Mouse (Mus musculus) mature B cell (primary cell): Measurements from ENCODE around the gene Pcp4l1.
"Not testable (repeated sequence)": the region's sequence is repeated elsewhere in the genome, so short reads cannot be mapped to it uniquely, and the experiment has no call there.

Experiments used
- in situ Hi-C: fragments of 300-500 bp; cut with MboI; formaldehyde crosslinking; loops from 2 replicates; pipeline ENCODE4 v1.14.3; 2019

Pcp4l1 gene

DNA sequence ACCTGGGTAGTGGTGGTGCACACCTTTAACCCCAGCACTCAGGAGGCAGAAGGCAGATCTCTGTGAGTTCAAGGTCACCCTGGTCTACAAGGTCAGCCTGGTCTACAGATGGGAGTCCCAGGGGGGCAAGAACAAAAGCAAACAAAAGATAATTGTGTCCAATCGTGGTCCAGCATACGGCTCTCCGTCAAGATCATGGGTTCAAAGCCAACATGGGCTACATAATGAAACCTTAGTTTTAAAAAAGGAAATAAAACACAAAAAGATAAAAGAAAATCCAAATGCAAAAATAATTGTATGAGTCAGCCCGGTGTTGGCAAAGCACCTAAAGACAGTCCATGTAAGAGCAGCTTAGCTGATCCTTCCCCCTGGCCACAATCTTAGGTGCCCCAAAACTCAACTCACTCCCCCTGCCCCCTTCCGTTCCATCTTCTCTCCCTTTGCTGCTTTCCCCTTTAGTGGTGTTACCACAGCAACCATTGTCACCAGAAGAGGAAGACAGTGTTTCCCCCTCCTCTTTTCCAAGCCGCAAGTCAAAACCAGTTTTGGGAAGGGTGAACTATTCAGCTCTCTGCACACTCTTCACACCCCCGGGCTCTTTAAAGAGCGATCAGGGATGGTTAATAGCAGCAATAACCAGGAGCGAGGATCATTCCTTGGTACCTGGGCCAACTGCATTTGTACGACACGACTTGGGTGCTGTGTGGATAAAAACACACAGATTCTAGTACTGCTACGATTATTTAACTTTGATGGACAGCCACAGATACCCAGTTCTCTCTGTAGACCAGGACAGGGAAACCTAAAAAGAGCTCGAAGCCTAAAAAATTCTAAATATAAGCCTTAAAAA lies 8.0 kb downstream of the Pcp4l1 start:
- in situ Hi-C loops = no loop called here

DNA sequence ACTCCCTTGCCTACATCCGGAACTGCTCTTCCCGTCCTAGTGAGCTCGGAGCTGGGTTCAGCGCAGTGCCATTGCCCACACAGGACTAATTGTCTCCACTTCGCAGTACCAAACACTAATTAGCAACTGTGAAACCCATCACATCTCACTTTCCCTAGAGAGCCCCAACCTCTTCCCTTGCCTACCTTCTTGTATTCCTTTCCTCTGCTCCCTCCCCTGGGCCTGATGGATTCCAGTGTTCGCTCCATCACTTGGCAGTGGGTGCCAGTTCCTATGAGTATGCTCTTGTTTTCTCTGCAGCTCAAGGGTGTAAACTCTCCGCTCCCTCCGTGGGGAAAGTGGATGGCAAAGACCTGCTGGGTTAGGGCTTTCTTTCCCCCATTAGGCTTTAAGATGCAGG lies 10.4 kb downstream of the Pcp4l1 start:
- in situ Hi-C loops = no loop called here

DNA sequence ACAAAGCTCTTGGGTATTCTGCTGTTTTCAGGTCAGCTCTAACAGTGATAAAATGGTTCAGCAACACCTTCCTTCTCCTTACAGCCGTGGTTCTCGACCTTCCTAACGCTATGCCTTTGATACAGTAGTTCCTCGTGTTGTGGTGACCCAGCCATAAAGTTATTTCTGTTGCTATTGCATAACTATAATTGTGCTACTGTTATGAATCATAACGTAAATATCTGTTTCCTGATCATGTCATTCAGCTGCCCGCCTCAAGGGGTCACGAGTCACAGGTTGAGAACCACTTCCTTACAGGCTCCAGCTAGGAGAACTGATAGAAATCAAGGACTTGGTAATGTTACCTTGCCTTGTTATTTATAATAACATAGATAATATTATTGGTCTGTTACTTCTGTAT lies 11.8 kb downstream of the Pcp4l1 start:
- in situ Hi-C loops = no loop called here

DNA sequence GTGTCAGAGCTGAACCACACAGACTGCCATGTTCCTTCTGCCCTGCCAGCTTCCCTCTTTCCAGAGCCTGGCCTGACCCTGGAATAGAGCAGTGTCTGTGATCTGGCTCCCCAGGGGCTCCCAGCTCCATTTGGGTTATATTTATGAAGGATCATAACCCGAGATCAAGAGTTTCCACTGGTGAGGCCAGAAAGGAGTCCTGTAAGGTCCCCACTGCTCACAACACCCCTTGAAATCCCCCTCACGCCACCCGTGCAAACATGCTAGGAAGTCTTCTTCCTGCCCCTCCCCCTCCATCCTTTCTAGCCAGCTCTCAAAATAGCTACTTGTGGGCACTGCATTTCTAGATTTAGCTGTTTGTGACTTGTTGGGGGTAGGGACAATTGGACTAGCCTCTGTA lies 12.4 kb downstream of the Pcp4l1 start:
- in situ Hi-C loops = no loop called here

DNA sequence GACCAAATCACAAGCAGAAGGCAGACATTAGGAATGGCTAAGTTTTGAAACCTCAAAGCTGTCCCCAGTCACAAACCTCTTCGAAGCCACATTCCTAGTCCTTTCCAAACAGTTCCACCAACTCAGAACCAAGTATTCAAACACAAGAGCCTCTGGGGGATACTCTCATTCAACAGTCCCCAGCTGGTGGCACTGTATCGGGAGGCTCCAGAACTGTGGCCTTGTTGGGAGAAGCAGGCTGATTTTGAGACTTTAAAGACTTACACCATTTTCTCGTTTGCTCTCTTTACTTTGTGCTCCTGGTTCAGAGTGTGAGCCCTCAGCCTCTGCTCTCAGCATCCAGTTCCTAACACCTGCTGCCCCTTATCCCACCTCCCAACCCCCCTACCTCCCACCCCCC lies 13.0 kb downstream of the Pcp4l1 start:
- in situ Hi-C loops = no loop called here

DNA sequence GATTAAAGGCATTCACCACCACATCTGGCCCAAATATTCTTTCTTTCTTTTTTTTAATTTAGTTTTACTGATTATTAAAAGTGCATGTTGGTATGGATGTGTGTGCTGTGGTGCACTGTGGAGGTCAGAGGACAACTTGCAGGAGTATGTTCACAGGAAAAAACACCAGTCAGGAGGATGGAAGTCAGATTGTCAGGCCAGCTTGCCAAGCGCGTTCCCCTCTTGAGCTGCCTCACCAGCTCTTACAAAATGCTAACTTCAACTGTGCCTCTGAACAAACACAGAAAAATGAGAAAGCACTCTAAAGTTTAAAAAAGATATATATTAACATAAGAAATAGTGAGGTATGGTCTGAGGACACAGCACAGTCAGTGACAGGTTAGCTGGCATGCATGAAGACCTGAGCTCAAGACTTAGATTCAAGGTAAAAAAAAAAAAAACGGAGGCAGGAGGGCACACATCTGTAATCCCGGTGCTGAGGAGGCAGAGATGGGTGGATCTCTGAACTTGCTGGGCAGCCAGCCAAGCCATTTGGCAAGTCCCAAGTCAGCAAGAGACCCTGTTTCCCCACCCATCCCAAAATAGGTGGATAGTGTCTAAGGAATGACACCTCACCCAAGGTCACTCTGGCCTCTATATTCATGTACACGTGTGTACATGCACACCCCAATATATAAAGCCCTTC lies 16.4 kb downstream of the Pcp4l1 start:
- in situ Hi-C loops = no loop called here

DNA sequence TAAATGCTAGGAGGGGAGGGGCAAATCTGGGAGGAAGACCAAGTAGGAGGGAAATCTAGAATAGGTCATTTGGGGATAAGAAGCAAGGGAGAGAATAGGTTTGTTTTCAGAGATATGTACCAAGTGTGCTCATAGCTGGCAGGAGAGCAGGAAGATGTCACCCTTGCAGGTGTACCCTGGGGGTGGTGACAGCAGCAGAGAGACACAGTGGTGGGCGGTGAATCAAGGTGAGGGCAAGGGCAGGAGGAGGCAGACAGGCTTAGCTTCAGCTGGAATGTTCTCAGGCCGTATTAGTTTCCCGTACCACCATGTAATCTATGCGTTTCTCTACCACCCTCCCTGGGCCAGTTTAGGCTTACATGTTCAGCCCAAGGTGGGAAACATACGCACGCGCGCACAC lies 23.3 kb downstream of the Pcp4l1 start:
- in situ Hi-C loops = no loop called here

DNA sequence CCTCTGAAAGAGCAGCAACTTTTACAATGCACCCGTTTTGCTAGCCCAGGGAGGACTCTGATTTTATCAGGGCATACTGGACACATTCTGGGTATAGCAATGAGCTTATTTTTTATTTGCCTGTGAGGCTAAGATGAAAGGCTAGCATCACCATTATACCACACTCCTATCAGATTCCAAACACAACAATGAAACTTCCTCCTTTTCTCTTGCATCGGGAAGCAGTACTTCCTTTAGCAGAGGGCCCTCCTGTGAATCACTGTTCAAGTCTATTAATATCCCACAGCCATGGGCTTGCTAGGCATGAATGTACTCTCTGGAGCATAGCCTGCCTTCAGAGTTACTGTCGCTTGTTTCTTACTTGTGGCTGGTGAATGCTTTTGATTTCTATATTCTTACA lies 24.9 kb downstream of the Pcp4l1 start:
- in situ Hi-C loops = no loop called here

DNA sequence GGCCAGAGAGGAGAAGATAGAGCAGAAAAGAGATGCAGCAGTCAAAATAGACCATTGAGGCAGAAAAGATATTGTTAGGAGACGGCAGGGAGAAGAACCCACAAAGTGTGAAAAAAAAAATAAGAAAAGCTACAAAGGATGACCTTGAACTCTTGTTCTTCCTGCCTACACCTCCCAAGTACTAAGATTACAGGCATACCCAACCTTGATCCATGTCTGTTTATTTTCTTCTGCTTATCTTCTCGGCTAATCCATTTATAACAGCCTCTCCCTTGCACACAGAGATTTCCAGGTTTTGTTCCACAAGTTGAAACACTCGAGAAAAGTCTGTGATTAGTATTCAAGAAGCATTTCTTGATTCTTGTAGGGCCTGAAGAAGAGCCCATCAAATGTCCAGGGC lies 26.2 kb downstream of the Pcp4l1 start:
- in situ Hi-C loops = no loop called here

DNA sequence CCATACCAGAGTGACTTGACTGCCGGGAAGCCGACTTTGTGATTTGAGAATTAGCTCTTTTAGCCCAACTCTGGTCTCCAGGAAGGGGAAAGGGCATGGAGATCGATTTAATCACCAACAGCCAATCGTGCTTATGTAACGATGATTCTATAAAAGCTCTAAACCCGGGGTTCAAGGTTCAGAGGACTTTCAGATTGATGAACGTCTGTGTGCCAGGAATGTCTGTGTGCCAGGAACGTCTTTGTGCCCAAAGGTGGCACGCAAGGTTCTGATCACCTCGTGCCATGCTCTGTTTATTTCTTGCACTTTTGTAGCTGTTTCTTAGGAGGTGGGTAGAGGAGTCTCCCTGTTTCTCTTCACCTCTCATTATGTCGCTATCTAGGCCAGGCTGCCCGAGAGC lies 27.2 kb downstream of the Pcp4l1 start:
- in situ Hi-C loops = no loop called here

DNA sequence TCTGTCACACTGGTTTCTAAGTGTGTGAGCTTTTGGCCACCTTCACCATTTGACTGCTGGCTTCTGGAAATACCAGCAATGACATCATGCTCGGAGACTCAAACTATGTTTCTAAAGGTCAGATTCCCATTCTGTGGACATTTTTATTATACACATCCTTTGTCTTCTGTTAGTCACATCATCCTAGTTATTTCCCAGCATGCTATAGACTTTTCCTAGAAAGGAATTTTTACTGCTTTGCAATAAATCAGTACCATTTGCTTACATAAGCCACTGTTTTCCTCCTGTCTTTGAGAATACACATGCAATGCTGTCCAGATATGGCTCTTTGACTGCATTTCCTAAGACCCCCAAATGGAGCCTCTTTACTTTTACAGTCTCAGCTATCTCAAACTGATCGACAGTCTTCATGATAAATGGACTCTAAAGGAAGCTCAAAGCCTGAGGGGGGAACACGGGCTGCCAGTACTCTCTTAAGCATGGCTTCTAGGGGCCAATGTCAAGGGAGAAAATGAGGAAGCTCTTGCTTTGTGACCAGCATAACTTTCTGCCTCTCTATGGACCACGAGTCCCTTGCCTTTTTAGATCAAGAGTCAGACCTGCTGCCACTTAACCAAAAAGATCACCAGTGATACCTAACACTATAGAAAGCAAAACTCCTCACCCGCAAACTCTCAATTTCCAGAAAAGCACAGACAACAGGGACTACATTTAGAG lies 30.3 kb downstream of the Pcp4l1 start:
- in situ Hi-C loops = no loop called here

DNA sequence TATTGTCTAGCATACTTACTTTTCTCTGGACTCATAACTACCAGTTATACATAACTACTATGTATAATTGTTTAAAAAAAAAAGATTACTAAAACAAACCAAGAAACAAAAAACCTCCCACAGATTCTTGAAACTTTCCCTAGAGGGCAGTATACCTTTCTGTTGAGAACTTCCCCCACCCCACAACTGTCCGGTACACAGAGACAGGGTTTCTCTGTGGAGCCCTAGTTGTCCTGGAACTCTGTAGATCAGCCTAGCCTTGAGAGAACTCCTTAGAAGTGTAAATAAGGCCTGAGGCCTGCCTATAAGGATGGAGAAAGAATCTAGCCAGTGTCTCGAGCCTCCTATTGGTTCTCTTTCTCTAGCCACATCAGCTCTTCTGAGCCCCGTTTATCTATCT lies 31.8 kb downstream of the Pcp4l1 start:
- in situ Hi-C loops = no loop called here

DNA sequence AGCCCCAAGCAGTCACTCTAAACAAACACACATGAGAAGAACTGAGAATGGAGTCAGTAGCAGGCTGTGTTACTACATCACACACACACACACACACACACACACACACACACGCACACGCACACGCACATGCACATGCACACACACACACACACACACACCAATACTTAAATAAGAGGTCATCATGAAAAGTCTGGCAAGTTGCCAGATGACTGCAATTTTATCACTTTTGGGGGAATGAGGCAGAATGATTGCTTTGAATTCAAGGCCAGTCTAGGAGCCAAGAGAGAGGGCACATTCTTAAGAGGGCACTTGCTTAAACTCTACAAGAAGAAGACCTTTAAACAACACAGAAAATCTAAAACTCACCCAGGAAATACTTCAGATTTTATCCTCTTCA lies 33.5 kb downstream of the Pcp4l1 start:
- in situ Hi-C loops = no loop called here

DNA sequence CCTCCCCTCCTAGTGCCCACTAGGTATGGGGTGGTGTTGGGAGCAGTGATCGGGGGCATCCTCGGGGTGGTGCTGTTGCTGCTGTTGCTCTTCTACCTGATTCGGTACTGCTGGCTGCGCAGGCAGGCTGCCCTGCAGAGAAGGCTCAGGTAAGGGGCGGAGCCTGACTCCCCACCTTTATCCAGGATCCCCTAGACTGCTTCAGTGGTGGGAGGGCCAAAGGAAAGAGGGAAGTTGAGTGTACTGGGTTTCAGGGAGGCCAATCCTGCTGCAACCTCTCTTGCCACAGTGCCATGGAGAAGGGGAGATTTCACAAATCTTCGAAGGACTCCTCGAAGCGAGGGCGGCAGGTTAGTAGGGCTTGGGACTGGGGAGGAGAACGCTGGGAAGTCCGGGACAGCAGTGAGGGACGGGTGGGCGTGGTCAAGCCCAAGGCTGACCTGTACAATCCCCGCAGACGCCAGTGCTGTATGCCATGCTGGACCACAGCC lies 36.5 kb downstream of the Pcp4l1 start:
- in situ Hi-C loops = no loop called here

DNA sequence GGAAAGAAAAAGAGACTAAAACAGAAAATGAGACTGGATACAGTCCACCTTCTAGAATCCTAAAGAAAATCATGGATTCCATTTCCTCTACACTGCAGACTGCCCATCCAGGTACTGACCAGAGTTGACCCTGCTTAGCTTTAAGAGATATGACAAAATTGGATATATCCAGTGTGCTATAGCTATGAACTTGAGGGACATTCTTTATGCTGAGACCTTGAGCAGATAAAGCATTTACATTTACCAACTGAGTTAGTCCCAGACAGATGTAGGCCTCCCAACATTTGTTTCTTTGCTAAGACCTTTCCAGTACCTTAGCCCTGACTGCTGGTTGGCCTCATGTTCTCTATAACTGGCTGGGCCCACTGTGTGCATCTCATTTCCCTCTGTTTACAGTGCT lies 38.1 kb downstream of the Pcp4l1 start:
- in situ Hi-C loops = no loop called here

DNA sequence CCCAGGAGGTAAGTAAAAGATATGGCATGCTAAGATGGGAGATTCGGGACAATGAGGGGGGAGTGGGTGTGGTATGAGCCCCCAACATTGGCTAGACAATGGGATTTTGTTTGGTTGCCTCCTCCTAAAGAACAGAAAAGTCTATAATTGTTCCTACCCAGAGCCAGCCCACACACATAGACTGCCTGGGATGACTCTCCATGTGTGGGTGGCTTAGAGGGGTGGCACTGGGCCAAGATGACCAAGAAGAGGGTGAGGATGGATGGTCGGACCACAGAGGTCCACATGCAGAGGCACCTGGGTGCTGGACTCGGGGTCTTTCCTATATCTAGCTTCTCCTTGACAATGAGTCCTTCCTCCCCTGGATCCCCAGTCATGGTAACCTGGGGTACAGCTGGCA lies 39.4 kb downstream of the Pcp4l1 start:
- in situ Hi-C loops = no loop called here

DNA sequence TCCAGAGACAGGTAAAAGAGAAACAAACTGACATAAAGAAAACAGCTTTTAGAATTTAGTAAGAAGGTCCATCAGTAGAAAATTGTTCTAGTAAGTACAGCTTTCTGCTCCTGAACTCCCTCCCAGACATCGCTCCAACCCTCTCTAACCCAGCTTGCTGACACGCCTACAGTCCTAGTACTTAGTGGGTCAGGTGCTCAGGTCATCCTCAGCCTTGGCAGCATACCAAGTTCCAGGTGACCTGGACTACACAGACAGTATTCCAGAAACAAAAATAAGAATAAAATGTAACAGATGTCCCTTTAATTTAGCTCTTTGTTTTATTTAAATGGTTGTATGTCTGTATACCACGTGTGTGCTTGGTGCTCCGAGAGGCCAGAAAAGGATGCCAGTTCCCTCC lies 44.1 kb downstream of the Pcp4l1 start:
- in situ Hi-C loops = no loop called here

DNA sequence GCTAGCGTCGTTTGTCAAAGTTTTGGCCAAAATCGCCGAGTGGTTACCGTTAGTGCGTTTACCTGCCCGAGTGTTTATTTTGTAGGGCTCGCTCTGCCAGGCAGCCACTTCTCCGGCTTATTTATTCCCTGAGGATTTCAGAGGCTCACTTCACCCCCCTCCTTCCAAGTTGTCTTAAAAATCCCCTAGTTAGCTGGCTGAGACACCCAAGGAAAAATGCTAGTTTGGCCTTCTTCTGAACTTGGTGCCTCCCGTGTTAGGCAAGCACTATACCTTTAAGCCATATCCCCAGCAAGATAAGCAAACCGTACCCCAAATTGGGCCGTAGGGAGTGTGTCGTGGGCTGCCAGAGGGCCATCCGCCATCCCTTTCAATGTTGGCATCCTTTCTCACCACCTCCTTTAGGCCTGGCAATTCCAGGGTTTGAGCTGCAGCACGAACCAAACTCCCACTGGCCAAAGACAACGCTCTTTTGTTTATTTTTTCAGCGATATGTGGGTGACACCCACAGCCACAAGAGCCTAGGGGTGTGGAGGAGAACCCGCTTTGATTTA lies 45.2 kb downstream of the Pcp4l1 start:
- in situ Hi-C loops = no loop called here

DNA sequence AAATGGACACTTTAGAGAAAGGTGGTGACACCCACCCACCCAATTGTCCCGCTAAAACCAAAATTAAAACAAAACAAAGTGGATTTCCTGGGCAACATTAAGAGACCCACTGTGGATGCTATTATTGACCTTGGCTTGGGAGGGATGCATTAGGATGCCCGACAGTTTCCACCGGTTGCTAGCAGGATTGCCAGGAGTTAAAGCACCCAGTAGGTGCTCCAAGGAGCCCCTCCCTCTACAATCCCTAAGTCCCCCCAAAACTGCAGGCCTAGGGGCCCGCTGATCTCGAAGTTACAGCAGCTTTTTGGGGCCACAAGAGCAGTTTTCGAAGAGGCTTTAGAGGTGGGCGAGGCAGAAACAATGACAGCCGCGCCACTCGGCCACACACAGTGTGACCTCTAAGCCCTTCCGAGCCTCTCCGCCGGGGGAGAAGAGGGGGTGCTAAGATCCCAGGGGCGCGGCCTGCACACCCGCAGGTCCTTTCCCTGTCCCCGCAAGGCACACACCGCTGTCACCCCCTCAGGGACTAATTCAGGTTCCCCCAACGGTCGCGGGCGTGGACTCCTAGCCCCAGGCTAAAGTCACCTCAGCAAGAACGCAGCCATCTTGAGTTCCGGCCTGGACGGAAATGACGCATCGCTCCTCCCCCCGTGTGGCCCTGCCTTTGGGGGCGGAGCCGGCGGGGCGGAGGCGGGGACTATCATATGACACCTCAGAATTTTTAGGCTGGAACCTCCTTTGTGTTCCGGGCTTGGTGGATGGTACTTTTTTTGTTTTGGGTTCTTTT lies 45.9 kb downstream of the Pcp4l1 start, which contains the start of the genes Sdhc and Mpz:
Sdhc (minus strand) TSS at position 630 of the 787 bp plus-strand sequence.
Mpz (plus strand) TSS at position 738 of the 787 bp plus-strand sequence.
- in situ Hi-C loops = no loop called here

DNA sequence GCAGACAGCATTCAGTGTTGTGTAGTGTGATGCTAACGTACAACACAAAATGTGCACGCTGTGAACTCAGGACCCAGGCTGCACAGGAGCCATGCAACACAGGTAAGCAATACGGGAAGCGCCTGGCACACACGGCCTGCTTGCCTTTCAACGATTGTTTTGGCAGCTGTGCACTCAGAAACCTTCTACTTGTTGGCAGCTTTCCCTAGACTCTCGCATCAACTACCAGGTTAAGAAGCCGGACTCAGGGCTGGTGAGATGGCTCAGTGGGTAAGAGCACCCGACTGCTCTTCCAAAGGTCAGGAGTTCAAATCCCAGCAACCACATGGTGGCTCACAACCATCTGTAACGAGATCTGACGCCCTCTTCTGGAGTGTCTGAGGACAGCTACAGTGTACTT lies 53.1 kb downstream of the Pcp4l1 start:
- in situ Hi-C loops = not testable (repeated sequence)

DNA sequence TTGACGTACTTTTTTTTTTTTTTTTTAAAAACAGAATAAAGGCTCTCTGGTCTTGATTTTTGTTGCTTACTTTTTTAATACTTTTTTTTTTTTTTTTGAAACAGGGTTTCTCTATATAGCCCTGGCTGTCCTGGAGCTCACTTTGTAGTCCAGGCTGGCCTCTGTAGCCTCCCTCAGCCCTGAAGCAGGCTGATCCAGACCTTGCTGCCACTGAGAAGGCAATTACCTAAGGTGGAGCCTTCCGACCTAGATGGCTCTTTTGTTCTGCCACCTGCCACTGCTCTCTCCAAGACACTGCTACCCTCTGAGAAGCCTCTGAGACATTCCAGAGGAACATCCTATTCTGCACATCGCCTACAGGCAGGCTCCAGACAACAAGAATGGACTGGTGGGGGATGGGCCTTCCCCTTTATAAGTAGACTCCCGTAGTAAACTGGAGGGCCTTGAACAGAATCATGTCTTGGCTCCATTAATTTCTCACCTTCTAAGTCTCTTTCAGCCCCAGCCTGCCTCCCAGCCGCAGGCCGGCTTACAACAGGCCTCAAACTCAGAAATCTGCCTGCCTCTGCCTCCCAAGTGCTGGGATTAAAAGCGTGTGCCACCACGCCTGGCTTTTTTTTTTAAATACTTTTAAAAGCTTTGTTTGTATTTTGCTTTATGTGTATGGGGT lies 58.4 kb downstream of the Pcp4l1 start:
- in situ Hi-C loops = not testable (repeated sequence)
